Mouse (Mus musculus): ENCODE results near the gene 2900011O08Rik.

The 2900011O08Rik gene

DNA sequence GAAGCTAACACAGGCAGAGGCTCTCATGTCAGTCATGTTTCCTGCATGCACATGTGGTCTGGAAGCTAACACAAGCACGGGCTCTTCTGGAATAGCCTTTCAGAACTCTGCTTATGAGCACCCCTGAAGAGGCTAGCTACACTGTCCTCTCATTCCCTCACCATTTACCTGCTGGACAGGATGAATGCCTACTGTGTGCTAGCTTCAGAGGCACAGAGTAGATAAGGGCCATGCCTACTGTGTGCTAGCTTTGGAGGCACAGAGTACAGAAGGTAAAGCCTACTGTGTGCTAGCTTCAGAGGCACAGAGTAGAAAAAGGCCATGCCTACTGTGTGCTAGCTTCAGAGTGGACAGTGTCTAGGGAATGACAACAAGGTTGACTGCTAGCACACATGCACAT, 8.1 kb downstream of the 2900011O08Rik start:
- no peak for TF ChIP-seq GATA4 (IDR thresholded peaks at IDR 0.05; ENCODE audit: insufficient replicate concordance, low read length)

DNA sequence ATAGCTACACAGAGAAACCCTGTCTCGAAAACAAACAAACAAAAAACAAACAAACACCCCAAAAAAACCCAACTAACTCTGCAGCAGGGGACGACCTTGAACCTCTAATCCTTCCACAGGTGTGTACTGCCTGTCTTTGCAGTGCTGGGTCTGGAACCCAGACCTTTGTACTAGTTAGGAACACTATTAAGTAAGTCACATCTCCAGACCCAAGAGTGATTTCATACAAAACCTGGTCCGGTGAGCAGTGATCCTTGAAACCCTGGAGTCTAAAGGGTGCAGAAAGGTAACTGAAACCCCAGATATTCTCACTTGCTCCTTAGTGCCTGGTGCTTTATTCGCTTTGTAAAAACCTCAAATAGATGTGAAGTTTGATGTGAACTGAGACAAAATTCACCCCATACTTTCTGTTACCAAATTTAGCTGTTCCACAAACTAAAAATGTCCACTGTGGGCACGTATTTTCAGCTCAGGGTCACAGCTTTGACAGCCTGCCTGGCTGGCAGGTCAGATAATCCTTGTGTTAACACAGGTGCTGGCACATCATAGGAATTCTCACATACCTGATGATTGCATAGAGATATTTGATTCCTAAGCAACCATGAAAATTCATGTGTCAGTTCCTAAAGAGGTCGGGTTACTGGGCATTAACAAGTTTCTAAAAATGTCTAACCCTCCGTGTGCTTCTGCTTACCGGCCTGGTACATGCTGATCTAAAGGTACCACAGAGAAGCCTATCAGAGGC, 17.2 kb downstream of the 2900011O08Rik start:
- TF ChIP-seq GATA4 (IDR thresholded peaks at IDR 0.05; ENCODE audit: insufficient replicate concordance, low read length), result no peak

DNA sequence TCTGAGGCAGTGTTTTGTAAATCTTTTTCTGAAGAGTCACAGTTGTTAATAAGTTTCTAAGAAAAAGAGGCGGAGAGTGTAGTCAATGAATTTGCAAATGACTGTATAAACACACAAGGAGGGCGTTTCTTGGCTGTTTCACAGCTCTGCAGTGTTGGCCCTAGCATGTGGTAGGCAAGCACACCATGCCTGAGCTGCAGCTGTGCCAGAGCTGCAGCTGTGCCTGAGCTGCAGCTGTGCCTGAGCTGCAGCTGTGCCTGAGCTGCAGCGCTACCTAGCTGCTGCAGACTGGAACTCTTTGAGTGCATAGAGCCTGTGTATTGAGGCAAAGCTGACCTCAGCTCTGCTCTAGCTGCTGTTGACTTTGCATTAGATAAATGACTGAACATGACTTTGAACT, 17.8 kb downstream of the 2900011O08Rik start:
- no peak for TF ChIP-seq GATA4 (IDR thresholded peaks at IDR 0.05; ENCODE audit: insufficient replicate concordance, low read length)

DNA sequence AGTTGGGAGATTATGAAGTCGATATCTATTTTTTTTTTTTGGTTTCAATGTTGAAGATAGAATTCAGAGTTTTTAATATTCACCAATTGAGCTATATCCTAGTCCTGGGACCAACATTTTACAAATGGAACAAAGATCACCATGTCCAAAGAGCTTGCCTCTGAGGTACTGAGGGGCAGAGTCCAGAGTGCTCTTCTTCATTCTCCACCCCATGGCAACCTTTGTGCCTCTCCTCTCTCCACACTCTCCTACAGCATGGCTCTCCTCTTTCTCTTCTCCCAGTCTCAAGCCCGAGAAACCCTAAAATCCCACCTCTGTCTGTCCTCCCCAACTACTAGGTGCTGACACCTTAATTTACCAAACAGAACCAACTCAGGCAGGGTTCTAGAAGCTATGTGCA, 18.3 kb downstream of the 2900011O08Rik start:
- no peak for TF ChIP-seq GATA4 (IDR thresholded peaks at IDR 0.05; ENCODE audit: insufficient replicate concordance, low read length)

DNA sequence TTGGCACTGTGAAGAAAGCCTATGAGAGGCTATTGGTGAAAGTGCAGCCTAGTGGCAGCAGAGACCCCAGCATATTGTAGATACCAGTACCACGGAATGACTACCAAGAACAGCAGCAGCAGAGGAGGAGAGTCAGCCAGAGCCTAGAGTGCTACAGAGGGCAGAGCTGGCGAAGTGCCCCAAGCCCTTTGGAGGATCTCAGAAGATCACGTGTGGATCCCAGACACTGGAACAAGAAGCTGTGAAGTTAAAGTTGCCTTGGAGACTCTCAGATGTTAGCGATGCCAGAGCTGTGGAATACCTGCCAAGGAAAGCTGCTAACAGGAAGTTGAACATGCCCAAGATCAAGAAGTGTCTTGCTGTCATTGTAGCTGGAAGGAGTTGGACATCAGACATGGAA, 18.9 kb downstream of the 2900011O08Rik start:
- no peak for TF ChIP-seq GATA4 (IDR thresholded peaks at IDR 0.05; ENCODE audit: insufficient replicate concordance, low read length)

DNA sequence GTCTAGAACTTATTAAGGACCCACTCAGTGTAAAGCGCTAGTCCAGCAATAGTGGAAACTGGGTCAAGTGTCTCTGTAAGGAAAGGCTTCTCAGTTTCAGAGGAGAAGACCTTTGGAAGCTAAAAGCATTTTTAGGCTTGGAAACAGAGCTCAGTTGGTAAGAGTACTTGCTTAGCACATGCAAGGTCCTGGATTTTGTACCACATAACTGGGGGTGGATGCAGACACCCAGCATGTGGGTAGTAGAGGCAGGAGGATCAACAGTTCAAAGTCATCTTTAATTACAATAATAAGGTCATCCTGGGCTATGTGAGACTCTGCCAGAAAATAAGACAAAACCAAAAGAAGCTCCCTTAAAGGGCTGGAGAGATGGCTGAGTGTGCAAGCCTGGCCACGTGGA, 21.7 kb downstream of the 2900011O08Rik start:
- TF ChIP-seq GATA4 (IDR thresholded peaks at IDR 0.05; ENCODE audit: insufficient replicate concordance, low read length), result no peak

DNA sequence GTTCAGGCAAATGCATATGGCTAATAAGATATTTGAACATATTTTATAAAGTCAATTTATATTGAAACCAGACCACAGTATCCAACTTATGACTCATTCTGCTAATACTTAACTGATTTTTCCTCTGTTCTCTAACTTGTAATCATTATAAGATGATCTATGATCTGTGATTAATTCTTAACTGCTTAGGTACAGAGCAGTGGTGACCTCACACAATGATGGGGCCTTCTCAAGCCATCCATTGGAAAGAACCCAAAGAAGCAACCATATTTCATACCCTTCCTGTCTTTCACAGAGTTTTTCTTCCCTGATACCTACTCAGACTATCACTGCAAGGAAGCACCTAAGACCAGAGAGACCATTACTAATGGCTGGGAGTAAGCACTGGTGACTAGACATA, 22.3 kb downstream of the 2900011O08Rik start:
- TF ChIP-seq GATA4 (IDR thresholded peaks at IDR 0.05; ENCODE audit: insufficient replicate concordance, low read length), result no peak

DNA sequence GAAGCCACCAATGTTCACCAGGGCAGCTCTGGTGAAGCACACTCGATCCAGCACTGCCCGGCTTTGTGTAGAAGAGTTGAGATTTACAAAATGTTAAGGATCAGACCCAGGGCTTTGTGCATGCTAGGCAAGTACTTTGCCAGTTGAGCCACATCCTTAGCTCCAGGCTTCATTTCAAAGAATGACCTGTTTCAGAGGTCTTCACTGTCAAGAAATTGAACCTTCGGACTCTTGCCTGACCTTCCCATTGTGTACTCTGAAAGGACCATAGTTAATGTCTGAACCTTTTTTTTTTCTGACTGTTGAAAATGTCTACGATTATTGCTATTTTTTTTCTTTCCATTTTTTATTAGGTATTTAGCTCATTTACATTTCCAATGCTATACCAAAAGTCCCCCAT, 23.6 kb downstream of the 2900011O08Rik start:
- no peak for TF ChIP-seq GATA4 (IDR thresholded peaks at IDR 0.05; ENCODE audit: insufficient replicate concordance, low read length)

DNA sequence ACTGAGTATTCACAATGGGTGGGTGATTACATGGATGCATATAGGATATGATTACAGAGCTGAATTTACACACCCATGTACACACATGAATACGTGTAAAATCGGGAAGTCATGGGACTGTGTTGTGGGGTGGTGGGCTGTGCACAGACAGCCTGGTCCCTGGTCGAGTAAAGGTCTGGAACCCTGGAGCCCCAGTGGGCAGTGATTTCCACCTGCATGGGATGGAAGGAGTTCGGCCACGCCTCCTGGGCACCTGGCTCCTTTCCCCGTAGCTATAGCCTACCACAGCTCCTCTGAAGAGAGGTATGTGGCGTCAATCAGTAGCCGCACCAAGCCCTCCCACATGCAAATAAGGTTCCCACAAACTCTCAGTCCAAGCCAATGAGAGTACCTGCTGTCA, 30.9 kb downstream of the 2900011O08Rik start:
- no peak for TF ChIP-seq GATA4 (IDR thresholded peaks at IDR 0.05; ENCODE audit: insufficient replicate concordance, low read length)

DNA sequence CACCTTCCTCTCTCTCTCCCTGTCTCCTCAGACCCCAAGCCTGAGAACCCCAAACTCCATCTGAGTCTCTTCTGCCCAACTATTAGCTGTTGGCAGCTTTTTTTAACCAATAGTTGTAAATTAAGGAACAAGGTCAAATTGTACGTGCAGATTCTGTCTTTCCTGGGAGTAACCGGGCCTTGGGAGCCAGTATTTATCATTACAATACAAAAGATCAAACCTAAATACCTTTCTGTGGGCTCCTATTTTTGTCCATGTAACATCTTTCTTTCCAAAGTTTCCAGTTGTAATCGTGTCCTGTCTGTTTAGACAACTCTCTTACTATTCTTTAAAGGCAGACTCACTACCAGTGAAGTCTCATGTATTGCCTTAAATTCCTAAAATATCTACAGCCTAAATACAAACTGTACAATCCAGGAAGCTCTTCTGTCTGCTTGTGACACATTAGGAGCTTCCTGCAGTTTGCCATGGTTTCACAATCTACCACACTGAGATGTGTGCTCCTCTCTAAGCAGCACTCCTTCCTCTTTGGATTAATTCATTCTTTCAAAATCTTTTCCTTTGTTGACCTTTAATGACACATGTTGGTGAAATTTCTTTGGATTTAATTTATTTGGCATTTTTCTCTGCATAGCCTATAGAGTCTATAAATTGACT, 34.9 kb downstream of the 2900011O08Rik start:
- no peak for TF ChIP-seq GATA4 (IDR thresholded peaks at IDR 0.05; ENCODE audit: insufficient replicate concordance, low read length)

DNA sequence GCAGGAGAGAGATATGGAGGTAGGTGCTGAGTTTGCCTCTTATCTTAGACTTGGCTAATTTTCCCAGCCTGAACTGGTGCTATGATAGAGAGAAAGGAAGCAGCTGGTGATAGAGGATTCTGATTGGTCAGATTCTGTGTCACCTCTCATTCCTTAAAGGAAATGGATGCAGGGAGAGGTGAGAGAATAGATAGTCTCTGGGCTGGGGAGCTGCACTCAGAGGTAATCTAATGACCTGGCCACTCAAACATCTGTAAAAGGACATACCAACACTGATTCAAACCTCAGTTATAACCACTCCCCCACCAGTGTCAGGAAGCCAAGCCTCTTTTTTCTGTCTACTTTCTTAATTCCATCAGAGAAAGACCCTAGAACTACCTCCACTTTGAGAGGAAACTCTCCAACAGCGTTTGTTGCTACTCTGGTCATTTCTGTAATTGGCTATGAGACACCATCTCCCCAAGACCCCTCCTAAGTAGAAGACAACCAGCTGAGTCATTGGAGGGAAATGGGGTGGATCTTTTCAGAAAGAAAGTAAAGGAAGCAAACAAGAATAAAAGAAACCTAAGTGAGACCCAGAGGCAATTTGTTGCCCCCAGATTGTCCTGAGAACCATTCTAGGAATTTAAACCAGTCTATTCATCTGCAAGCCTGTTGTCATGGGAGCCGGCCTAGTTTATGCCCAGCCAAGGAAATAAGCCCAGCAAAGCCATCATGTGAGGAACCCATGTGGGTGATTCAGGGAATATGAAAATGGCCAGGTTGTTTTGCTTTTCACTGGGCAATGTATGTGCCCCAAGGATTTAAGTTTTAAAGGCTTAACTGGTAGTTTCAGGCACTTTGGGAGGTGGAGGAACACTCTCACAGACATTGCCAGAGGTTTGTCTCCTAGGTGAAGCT, 38.9 kb downstream of the 2900011O08Rik start:
- no peak for TF ChIP-seq GATA4 (IDR thresholded peaks at IDR 0.05; ENCODE audit: insufficient replicate concordance, low read length)

DNA sequence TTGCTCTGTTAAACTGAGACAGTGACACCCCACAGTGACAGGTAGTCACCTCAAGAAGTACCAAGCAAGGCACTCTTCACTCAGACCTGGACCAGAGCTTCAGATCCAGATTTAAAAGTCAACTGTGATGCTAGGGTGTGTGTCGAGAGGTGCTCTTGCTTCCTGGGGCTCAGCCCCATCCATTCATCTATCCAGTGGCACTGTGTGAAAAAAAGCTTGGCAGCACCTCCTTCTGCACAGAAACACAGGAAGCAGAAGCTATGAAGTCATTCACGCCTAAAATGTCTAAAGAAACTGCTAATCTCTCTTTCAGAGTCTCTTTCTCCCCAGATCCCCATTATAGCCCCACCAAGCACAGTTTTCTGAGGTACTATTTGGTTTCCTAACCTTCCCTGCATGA, 42.7 kb downstream of the 2900011O08Rik start:
- TF ChIP-seq GATA4 (IDR thresholded peaks at IDR 0.05; ENCODE audit: insufficient replicate concordance, low read length), result no peak

DNA sequence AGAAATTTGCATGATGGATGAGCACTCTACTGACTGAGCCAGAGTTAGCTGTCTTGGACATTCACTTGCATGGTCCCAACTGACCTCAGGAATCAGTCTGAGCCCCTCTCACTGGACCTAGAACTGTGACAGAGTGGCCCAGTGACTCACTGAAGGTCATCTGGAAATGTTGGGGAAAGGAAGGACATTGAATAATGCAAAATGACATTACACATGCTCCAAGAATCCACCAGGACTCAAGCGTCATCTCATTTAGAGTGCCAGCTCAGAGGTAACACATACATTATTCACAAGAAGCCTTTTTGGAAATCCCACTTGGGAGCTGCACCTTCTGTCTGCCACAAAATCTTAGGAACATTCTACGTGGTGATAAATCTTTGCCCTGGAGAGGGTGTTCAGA, 43.4 kb downstream of the 2900011O08Rik start:
- no peak for TF ChIP-seq GATA4 (IDR thresholded peaks at IDR 0.05; ENCODE audit: insufficient replicate concordance, low read length)

DNA sequence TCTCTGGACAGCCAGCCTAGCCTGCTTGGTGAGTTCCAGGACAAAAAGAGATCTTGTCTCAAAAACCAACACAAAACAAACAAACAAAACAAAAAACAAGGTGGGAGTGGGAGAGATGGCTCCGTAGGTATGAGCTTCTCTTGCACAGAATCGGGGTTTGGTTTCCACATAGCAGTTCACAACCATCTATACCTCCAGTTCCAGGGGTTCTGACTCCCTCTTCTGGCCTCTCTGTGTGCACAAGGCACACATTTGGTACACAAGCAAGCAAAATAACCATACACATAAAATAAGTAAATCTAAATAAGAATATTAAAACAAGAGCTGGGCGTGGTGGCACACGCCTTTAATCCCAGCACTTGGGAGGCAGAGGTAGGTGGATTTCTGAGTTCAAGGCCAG, 44.2 kb downstream of the 2900011O08Rik start:
- no peak for TF ChIP-seq GATA4 (IDR thresholded peaks at IDR 0.05; ENCODE audit: insufficient replicate concordance, low read length)

DNA sequence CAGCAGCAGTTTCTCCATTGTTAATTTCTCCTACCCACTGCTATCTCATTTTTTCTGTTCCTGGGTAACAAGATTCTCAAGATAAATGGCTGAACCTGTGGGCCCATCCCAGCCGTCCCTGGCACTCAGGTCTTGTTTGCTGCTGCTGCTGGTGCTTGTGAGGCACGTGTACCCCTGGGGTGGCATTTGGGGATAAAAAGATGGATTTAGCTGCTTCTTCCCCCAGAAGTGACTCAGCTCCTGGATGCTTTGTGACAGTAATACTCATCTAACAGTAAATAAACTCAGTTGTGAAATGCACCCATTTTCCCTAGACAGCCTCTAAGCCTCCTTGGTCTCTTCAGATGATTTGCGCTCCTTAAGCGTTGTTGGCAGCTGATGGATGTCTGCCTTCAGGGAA, 46.7 kb downstream of the 2900011O08Rik start:
- TF ChIP-seq GATA4 (IDR thresholded peaks at IDR 0.05; ENCODE audit: insufficient replicate concordance, low read length), result no peak

DNA sequence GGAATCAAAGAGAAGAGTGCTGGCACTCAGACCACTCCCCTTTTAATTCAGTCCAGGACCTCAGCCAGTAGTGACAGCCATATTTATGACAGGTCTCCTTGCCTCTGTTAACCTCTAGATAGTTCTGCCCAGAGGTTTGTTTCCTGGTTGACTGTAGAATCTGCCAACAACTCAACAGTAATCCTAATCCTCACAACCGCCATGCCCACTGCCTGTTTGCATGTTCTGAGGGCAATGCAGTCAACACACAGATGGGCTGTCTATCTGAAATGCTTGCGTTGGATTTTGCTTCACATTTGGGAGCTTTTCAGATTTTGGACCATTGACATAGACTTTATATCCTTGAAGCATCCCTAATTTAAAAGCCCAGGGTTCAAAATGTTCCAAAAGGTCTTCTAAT, 56.0 kb downstream of the 2900011O08Rik start:
- TF ChIP-seq GATA4 (IDR thresholded peaks at IDR 0.05; ENCODE audit: insufficient replicate concordance, low read length), result no peak
